In genomic region chr11:114628032-114628431, GRCm38 (mm10) we compare ENCODE assay signal across 10 mouse cellular contexts. TPM values are rescaled to one million over a fixed set of nuclear protein-coding genes. Genes with fewer than 3 reads are reported as not detected.
DNase-seq lines count a peak whose midpoint lies in the region; ATAC-seq and TF ChIP-seq lines count a peak whose summit lies in the region.
"Had no signal": no experiment of that assay in that cellular context is flagged by ENCODE, and none has a peak within 500 bp of the region (broad histone marks: within the 10 kb centered on the region; RNA-seq: fewer than 3 reads in every experiment).

No protein-coding gene starts in this region.

- 75% methylated on average over 12 of the region's 12 CpGs for WGBS in kidney, adult 2 months
- WGBS in kidney, embryonic 16.5 days: 75% methylated on average over 12 of the region's 12 CpGs

- no peak for TF ChIP-seq POLR2A in kidney, adult 2 months (IDR thresholded peaks at IDR 0.05; ENCODE audit: low read depth, low read length)

- TF ChIP-seq CTCF in kidney, adult 2 months (conservative IDR thresholded peaks at IDR 0.05; ENCODE audit: insufficient read depth, insufficient read length, low read depth, low read length): peak; percentile 30; the same call in 1 of the 2 replicates

- H3K36me3 ChIP-seq in kidney, adult 2 months (ENCODE audit: control insufficient read depth, insufficient read depth, low read length): no peaks in the 10 kb centered on the region
- H3K36me3 ChIP-seq in kidney, embryonic 16.5 days (ENCODE audit: insufficient read depth, low read length): no peaks in the 10 kb centered on the region
- H3K36me3 ChIP-seq in splenic B cell, adult 2 months (ENCODE audit: control insufficient read depth, insufficient read depth, low read length, poor library complexity, severe bottlenecking): no peaks in the 10 kb centered on the region
- H3K36me3 ChIP-seq: hindbrain, embryonic 12.5 days had no signal

- H3K27ac ChIP-seq in kidney, adult 2 months (ENCODE audit: insufficient read depth, low read depth, low read length): no peak overlapping the region
- no peak overlapping the region for H3K27ac ChIP-seq in kidney, embryonic 16.5 days (ENCODE audit: low read length)
- H3K27ac ChIP-seq: hindbrain, embryonic 12.5 days had no signal

- no peak overlapping the region for H3K4me3 ChIP-seq in kidney, adult 2 months (ENCODE audit: insufficient read depth, low read depth, low read length)
- no peak overlapping the region for H3K4me3 ChIP-seq in kidney, embryonic 16.5 days (ENCODE audit: low read length)
- H3K4me3 ChIP-seq: hindbrain, embryonic 12.5 days; myocyte had no signal

- ATAC-seq in kidney, embryonic 16.5 days (ENCODE audit: low FRiP score, low TSS enrichment): no peak

- DNase-seq in kidney, adult 2 months: peak; percentile 3
- DNase-seq in retina, embryonic 14.5 days (ENCODE audit: low spot score): peak; percentile 45
- DNase-seq in retina, postnatal 1 day: no peak
- DNase-seq in R1 (ENCODE audit: low read depth, low spot score): peak; percentile 79
- peak; percentile 21 for DNase-seq in splenic B cell, adult 2 months (ENCODE audit: low read depth, low spot score)
- no peak for DNase-seq in natural killer cell, adult 2 months (ENCODE audit: low spot score in 2 of 2)
- no peak for DNase-seq in cerebellum, postnatal 25 days

- no peak overlapping the region for H3K4me2 ChIP-seq in kidney, embryonic 16.5 days (replicated peaks; ENCODE audit: low read depth, low read length)
- H3K4me2 ChIP-seq: hindbrain, embryonic 12.5 days had no signal

- no peaks in the 10 kb centered on the region for H3K4me1 ChIP-seq in kidney, adult 2 months (ENCODE audit: control insufficient read depth, insufficient read depth, low read length)
- no peaks in the 10 kb centered on the region for H3K4me1 ChIP-seq in kidney, embryonic 16.5 days (ENCODE audit: insufficient read depth, low read length)
- H3K4me1 ChIP-seq: hindbrain, embryonic 12.5 days had no signal

- H3K27me3 ChIP-seq in kidney, adult 2 months (replicated peaks; ENCODE audit: control insufficient read depth, insufficient read depth, low read length): no peaks in the 10 kb centered on the region
- H3K27me3 ChIP-seq in kidney, embryonic 16.5 days (ENCODE audit: insufficient read depth, low read length): no peaks in the 10 kb centered on the region
- peaks cover under 1% of the 10 kb centered on the region; the same call in 1 of the 2 replicates for H3K27me3 ChIP-seq in splenic B cell, adult 2 months (ENCODE audit: control insufficient read depth, insufficient read depth, low read length, poor library complexity, severe bottlenecking)
- H3K27me3 ChIP-seq: hindbrain, embryonic 12.5 days had no signal

- H3K9ac ChIP-seq in kidney, embryonic 16.5 days (replicated peaks; ENCODE audit: low read length): no peak overlapping the region
- H3K9ac ChIP-seq: hindbrain, embryonic 12.5 days had no signal

- H3K9me3 ChIP-seq in kidney, embryonic 16.5 days (ENCODE audit: low read length): peaks cover 7% of the 10 kb centered on the region; the same call in 1 of the 2 replicates

RNA-seq across cellular contexts. Expression of gene Rpl38, which starts 40.3 kb away (rescaled TPM):
- 432 and 738 TPM in 2 replicates for polyA plus RNA-seq in kidney, adult 2 months (2012; rRNA removed)
- polyA plus RNA-seq in kidney, embryonic 16.5 days (2015; fragmentation: Nextera tagmentation; extraction: Ambion mirVana): 802 and 841 TPM in 2 replicates

RNA-seq across cellular contexts. Expression of gene Ttyh2, which starts 47.2 kb away (rescaled TPM):
- 34.4 and 40.6 TPM in 2 replicates for polyA plus RNA-seq in kidney, adult 2 months (2012; rRNA removed)
- polyA plus RNA-seq in kidney, embryonic 16.5 days (2015; fragmentation: Nextera tagmentation; extraction: Ambion mirVana): 20.4 and 21.5 TPM in 2 replicates

Comparison
In these comparisons a context has a peak if more than half of its experiments do, and no peak if none do; other contexts are left out.
1. DNase-seq: peak in kidney, adult 2 months (single experiment), retina, embryonic 14.5 days (single experiment), R1 (single experiment) and splenic B cell, adult 2 months (single experiment); none in retina, postnatal 1 day (single experiment), natural killer cell, adult 2 months (0 of 2) and cerebellum, postnatal 25 days (0 of 2).